Mouse (Mus musculus): ENCODE measurements at regions not wholly inside any gene's neighbourhood (a gene's known extent, or its start where the extent isn't known, plus 50 kb on each side); places are given as distances from the start of the nearest gene placed in this dataset.

DNA sequence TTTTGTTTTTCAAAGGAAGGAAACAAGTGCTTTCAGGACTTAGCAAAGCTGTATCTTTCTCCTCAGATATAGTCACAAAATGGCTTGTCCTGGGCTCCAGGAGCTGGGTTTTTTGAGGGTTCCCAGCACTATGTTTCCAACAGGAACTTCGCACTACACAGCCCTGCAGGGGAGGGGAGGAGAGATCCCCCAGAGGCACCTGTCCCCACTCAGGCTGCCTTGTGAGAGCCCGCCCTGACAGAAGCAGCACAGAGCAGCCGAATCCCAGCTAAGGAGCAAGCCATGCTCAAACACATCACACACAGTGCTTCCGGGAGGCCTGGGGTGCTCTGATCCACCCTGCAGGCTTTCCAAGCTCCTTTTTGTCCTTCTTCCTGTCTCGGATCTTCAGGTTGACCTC is 108.6 kb upstream of the Cdh4 start:
- in situ Hi-C loops (cut with MseI, MboI) = no loop called here

DNA sequence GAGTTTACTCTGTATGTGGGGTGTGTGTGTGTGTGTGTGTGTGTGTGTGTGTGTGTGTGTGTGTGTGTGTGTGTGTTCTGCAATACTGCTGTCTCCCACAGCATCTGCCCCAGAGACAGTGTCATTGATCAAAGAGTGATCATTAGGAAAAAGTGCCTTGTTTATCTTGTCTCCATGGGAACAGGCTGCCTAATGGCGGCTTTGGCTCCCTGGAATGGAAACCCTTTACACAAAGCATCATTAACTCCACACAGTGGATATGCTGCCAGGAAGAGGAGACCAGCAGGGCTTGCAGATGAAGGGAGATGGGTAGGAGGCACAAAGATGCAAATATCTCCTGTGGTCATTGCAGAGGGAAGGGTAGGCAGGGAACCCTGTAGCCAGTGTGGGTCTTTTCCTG is 106.0 kb upstream of the Cdh4 start:
- in situ Hi-C loops (cut with MseI, MboI) = no loop called here

DNA sequence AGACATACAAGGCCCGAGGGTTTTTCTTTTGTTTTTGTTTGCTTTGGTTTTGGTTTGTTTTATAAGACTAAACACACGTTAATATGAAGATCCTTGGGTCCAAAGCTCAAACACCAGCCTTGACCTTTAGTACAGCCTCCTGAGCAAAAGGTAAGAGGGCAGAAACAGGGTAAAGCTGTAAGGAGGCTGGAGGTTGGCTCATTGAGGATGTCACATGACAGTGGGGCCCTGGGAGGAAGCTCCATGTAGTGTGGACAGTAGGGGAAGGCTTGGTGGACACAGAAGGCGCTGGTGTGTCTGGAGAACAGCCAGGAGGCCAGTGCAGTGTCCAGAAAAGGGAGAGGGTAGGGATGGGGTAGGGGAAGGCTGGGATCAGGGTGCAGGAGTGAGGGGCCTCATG is 89.6 kb upstream of the Cdh4 start:
- in situ Hi-C loops (cut with MseI, MboI) = no loop called here

DNA sequence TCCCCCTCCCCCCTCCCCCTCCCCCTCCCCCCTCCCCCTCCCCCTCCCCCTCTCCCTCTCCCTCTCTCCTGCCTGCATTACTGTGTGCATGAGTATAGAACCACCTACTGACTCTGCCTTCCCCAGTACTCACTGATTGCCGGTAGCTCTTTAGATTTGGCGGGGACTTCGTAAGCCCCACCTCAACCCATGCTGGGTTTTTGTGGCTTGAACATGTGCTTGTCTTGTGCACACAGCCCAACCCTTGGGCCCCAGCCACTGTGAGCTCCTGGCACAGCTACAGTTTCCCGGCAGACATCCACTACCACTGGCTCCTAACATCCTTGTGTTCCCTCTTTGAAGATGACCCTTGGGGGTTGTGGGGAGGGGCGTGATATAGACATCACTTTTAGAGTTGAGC is 87.4 kb upstream of the Cdh4 start:
- in situ Hi-C loops (cut with MseI, MboI) = no loop called here

DNA sequence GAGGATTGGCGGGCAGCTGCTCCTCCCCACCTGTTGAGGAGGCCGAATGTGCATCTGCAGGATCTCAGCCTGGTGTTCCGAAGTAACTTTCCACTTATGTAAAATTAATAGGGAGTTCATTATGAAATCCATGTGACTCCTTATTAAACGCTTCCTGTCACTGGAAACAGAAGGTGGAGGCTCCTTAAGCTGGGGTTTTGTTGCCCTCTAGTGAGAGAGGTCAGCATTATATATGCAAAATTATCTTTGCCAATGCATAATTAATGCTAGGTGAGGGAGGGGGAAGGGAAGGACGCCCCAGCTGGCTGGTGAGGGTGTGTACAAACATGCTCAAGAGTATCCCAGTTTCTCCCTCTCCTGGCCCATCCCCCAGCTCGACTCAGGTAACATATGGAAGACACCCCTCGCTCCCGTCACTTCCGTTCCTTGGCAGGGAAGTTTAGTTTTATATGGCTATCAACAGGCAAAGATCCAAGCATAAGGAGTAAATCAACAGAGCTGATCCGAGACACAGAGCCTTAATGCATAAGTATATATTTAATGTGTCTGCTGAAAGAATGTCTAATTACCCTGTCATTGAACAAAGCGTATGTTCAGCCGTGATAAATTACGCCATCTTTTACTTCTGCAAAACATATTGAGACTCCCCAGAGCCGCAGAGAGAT is 71.2 kb upstream of the Cdh4 start:
- in situ Hi-C loops (cut with MseI, MboI) = no loop called here

DNA sequence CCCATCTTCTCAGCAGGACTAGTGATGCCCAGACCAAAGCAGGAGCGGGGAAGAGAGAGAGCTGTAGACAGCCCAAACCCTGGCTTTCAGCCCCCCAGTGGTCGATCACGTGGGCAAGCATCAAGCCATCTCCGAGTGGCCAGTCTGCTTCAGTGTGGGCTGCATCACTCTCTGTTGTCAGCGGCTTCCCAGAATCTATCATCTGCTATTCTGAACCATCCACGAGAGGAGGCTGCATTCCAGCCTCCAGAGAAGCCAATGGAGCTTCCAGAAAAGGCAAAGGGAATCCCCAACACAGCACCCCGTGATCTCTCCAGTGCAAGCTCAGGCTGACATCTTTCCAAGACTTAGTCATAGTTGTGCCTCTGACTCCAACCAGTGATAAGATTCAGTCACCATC is 70.7 kb upstream of the Cdh4 start:
- in situ Hi-C loops (cut with MseI, MboI) = no loop called here

DNA sequence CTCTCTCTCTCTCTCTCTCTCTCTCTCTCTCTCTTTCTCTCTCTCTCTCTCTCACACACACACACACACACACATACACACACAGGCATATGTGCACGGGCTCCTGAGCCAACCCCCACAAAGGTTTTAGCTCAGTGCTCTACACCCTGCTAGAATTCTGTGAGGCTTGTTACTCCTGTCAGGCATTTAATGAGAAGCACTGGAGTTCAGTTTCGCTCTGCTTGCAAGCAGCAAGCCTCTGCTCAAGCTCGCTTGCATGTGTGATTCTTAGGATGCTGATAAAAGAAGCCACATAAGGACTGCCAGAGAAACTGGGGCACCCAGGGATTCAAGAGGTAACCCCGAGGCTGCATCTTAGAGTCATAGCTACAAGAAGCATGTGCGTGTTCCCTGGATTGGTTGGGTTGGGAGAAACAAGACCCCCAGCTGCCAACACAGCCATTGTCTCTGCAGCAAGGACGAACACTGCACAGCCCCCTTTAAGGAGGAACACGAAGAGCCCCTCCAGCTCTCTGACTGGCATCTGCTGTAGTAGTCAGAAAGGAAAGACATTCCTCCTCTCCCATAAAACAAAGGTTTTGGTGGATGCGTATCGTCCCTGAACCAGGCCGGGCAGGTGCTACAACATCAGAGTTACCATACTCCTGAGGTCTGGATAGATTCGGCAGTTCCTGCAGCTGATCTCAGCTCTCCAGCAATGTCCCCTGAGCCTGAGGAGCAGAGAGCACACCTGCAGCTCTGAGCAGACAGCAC is 62.4 kb upstream of the Cdh4 start:
- in situ Hi-C loops (cut with MseI, MboI) = no loop called here

DNA sequence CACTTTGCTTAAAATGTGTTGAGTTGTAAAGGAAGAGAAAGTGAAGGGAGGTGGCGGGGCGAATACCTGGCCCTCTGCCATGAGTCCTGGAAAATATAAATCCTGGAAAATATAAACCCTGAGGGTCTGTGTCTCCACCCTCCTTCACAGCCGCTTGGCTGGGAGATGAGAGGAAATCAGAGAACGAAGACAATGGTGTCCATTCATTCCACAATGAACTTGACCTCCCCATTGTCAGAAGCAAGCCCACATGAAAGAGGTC is 61.9 kb upstream of the Cdh4 start:
- in situ Hi-C loops (cut with MseI, MboI) = no loop called here

DNA sequence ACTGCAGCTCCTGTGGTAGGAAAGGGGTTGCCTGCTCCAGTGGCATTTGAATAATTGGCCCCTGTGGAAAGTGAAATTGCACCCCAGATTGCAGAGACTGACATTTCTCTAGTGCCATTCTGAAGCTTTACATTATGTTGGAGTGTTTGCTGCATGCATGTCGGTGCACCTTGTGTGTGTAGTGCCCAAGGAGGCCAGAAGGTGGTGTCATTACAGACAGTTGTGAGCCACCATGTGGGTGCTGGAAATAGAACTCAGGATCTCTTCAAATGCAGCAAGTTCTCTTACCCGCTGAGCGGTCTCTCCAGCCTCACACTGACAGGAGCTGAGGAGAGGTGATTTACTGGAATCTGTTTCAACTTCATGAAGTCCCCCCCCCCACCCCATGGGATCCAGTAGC is 60.3 kb upstream of the Cdh4 start:
- in situ Hi-C loops (cut with MseI, MboI) = no loop called here

DNA sequence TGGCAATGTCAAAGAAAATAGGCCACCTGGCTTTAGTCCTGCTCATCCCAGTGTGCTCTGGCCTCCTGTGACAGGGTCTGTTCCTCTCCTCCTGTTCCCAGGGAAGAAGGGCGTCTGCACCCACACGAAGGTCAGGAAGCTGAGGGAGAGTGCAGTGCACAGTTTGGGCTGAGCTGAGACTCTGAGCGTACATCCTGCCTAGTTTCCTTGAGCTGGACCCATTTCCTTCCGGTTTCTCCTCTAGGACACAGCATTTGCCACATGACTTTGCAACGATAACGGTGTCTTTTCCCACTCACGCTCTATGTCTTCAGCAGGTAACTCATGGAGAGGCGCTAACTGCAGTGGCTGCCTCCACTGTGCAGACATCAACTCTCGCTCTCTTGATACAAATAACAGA is 59.6 kb upstream of the Cdh4 start:
- in situ Hi-C loops (cut with MseI, MboI) = no loop called here

DNA sequence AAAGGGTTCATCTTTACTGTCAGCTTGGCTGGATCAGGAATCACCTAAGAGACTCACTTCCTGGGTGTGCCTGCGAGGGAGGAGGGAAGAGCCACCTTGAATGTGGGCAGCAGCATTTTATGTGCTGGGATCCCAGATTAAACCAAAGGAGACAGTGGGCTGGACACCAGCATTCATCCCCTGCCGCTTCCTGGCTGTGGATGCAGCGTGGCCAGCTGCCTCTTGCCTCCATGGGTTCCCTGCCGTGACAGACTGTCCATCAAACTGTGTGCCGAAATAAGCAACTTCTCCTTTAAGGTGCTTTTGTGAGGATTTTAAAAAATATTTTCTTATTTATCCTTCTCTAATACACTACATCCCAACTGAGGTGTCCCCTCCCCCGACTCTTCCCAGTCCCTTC is 55.4 kb upstream of the Cdh4 start:
- in situ Hi-C loops (cut with MseI, MboI) = no loop called here

DNA sequence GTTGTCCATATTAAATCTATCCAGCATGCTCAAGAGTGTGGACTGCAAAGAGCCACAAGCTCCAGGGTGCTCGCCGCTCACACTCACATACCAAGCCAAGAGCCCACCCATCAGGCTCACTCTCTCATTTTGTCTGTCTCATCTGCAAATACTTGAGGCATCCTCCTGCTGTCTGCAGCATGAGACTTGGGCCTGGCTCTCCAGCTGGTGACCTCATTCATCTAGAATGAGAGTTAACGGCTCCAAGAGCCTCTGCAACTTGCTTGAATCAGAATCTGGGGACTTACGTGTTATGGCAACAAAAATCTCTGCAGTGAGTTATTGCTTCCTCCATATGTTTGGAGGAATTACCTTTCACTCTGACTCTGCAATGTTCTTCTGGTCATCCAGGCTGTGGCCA is 51.7 kb upstream of the Cdh4 start:
- in situ Hi-C loops (cut with MseI, MboI) = no loop called here

DNA sequence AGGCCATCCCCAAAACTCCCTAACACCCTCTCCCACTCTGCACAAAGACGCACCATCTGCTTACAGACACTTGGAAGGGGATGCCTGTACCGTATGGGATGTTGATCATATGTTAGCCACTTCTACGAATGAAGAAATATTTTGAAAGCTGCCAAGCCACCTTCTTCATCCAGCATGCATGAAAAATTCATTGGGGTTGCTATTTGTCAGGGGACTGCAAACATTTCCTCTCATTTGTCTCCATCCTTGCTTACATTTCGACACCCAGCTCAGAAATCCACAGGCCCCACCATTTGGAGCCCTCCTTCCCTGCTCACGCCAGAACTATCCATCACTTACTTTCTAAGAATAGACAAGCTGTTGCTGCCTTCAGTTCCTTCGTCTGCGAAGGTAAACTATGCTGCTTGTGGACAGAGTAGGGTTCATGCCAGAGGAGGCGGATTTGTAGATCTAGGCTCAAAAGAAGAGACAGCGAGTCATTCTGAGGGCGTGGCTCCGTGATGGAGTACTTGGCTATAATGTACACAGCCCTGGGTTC is 51.2 kb upstream of the Cdh4 start:
- in situ Hi-C loops (cut with MseI, MboI) = no loop called here

Data from mouse trophoblast stem cell (cell line).